Mouse (Mus musculus) hindbrain, embryonic 10.5 days (tissue): ENCODE results near the gene Sipa1l1. TPM values are rescaled to one million over a fixed set of nuclear protein-coding genes. Genes with fewer than 3 reads are reported as not detected.
"Not testable (repeated sequence)": the region's sequence is repeated elsewhere in the genome, so short reads cannot be mapped to it uniquely, and the experiment has no call there.

Experiments
- DNase-seq: peaks from one replicate; pipeline ENCODE4 v3.0.0-alpha.2; 2017; ENCODE audit warnings: low spot score
- H3K27ac ChIP-seq: fragments of 300-500 bp; sonication (generic); 2 replicates; pipeline ENCODE4 v1.5.1; 2016; ENCODE audit warnings: mild to moderate bottlenecking, moderate library complexity
- H3K27me3 ChIP-seq: fragments of 300-500 bp; sonication (generic); 2 replicates; pipeline ENCODE4 v1.6.1; 2016; ENCODE audit warnings: mild to moderate bottlenecking; ENCODE audit not compliant: poor library complexity, insufficient read depth, severe bottlenecking
- H3K36me3 ChIP-seq: fragments of 300-500 bp; sonication (generic); 2 replicates; pipeline ENCODE4 v1.6.1; 2016; ENCODE audit warnings: mild to moderate bottlenecking, moderate library complexity
- H3K4me1 ChIP-seq: fragments of 300-500 bp; sonication (generic); replicated peaks from 2 replicates; pipeline ENCODE4 v1.6.1; 2016; ENCODE audit warnings: mild to moderate bottlenecking
- H3K4me3 ChIP-seq: fragments of 300-500 bp; sonication (generic); 2 replicates; pipeline ENCODE4 v1.5.1; 2016; ENCODE audit warnings: mild to moderate bottlenecking, moderate library complexity
- H3K9me3 ChIP-seq: fragments of 300-500 bp; sonication (generic); 2 replicates; pipeline ENCODE4 v1.6.1; 2016; ENCODE audit warnings: mild to moderate bottlenecking, moderate library complexity
- WGBS: fragments of 180-500 bp; shearing (Covaris S2); methylation state at CpG from one replicate; pipeline ENCODE4 v1.1.7; 2016; 5-methylcytosine and 5-hydroxymethylcytosine counted together
- polyA plus RNA-seq: library from polyadenylated mRNA; unstranded; fragments of >200 nt; fragmentation: Nextera tagmentation; extraction: Ambion mirVana; gene quantifications from 2 replicates; pipeline ENCODE4 v1.2.1, GENCODE M21; 2016

Gene Sipa1l1
- polyA plus RNA-seq, 1 experiment from 2014 or later, result 26.0 TPM

DNA sequence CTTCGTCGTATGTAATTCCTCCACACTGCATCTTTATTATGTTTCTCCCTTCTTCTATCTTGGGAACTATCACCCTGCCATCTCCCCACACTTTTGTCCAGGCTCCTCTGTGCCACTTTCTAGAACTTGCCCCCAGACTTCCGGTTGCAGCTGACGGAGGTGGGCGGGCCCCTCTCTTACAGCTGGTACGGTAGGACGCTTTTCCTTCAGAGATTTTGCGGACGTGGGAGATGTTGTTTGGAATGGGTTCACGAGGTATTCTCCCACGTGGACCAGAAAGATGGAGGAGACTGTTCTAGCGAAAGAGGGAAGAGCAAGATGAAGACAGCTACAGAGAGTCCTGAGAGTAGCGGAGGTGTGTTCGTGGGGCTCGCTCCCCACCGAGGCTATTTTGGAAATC, 10.6 kb upstream of the Sipa1l1 start:
- H3K4me3 ChIP-seq, result no peak overlapping the region
- no peaks in the 10 kb centered on the region for H3K36me3 ChIP-seq
- H3K9me3 ChIP-seq, result no peaks in the 10 kb centered on the region
- no peaks in the 10 kb centered on the region for H3K27me3 ChIP-seq
- DNase-seq, result no peak
- WGBS, result 96% methylated on average over 16 of the region's 16 CpGs
- no peak overlapping the region for H3K27ac ChIP-seq
- H3K4me1 ChIP-seq, result 0 out of 2 replicates have a peak, but pooled peaks cover 3% of the 10 kb centered on the region

DNA sequence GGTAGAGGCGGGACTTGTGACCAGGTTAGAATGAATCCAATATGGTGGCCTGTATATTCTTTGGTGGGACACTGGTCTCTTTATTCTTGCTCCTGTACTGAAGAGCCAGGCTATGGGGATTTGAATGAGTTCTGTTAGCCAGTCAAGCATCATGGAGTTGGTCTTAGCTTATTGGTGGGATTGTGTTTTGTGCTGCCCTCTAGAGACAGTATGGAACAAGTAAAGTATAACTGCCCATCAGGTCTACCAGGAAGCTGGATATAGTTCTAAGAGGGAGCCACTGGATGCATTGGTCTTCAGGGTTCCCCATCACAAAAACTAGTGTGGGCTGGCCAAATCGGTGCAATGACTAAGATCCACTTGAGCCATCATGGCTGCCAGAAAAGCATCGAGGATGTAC, 9.7 kb upstream of the Sipa1l1 start:
- Histone ChIP-seq H3K27me3 (no peaks in the 10 kb centered on the region), H3K4me1 (0 out of 2 replicates have a peak, but pooled peaks cover 3% of the 10 kb centered on the region), H3K4me3 (no peak overlapping the region), H3K27ac (no peak overlapping the region), H3K9me3 (no peaks in the 10 kb centered on the region), H3K36me3 (no peaks in the 10 kb centered on the region)
- no peak for DNase-seq
- WGBS, result 94% methylated on average over 3 of the region's 3 CpGs

DNA sequence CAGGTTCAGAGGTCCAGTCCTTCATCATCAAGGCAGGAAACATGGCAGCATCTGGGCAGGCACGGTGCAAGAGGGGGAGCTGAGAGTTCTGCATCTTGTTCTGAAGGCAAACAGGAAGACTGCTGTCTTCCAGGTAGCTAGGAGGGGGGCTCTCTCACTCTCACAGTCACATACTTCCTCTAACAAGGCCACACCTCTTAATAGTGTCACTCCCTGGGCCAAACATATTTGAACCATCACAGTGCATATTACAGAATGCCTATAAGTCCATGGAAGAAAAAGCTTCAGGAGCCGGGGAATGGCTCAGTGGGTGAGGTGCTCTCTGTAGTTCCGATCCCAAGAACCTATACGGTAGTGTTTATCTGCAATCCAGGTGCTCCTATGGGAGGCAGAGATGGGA, 3.5 kb upstream of the Sipa1l1 start:
- H3K4me3 ChIP-seq, result no peak overlapping the region
- no peaks in the 10 kb centered on the region for H3K27me3 ChIP-seq
- 85% methylated on average over 4 of the region's 4 CpGs for WGBS
- no peaks in the 10 kb centered on the region for H3K9me3 ChIP-seq
- no peak for DNase-seq
- no peaks in the 10 kb centered on the region for H3K36me3 ChIP-seq
- H3K27ac ChIP-seq, result peak overlapping the region; percentile 36
- peaks cover 31% of the 10 kb centered on the region for H3K4me1 ChIP-seq

DNA sequence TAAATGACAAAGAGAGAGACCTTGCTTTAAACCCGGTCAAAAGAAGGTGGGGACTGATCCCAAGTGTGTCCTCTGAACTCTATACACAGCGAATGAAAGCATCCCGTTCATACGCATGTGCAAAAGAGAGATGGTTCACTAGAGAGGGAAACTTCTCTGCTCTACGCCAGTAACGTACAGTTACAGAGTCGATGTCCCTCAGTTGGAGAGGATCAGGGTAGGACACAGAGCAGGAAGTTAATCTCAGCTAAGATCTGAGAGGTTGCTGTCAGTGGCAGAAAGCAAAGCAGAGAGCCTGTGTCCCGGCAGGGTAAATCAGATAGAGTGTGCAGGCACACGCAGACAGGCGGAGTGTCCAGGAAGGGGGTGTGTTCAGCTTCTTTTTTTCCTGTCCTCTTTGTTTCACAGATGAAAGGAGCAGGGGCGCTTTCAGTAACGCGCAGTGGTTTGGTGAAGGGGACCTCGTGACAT, 3.0 kb upstream of the Sipa1l1 start:
- Histone ChIP-seq H3K36me3 (no peaks in the 10 kb centered on the region), H3K9me3 (no peaks in the 10 kb centered on the region), H3K27ac (peak overlapping the region; percentile 36), H3K27me3 (no peaks in the 10 kb centered on the region), H3K4me1 (peaks cover 32% of the 10 kb centered on the region), H3K4me3 (peak overlapping the region; percentile 14; the same call in 1 of the 2 replicates)
- DNase-seq, result peak; percentile 30
- WGBS, result 40% methylated on average over 14 of the region's 14 CpGs

DNA sequence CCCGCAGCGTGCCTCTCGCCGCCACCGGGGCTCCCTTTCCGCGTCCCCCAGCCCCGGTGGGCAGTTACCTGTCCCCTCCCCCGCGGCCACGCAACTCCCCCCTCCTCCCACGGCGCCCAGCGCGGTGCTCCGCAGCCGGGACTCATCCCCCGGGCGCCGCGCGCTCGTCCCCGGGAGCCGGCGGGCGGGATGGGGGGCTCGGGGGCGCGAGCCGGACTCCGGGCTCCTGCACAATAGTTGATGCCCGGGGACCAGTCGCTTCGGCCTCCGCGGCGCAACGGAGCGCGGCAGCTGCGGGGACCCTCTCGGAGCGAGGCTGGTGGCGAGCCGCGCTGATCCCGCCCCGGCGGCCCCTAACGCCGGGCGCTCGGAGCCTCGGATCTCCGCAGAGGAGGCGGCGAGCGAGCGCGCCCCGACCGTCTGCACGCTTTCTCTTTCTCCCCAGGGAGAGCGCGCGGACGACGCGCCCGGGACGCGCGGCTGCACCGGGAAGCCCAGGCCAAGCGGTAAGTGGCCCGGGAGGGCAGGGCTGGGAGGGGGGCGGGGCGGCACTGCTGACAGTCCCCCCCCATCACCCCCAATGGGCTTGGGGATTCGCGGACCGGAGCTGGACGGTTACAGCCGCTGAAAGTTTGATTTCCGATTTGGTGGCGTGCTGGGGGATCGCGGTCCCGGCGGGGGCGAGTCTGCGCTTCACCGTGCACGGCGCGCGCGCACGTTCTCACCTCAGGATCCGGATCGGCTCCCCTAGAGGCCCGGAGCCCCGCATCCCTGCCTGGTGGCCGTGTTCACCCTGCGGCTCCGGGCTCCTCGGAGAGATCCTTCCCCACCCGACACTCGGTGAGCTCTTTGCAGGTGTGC, 681 bp downstream of the Sipa1l1 start:
- no peaks in the 10 kb centered on the region for H3K27me3 ChIP-seq
- H3K27ac ChIP-seq, result peak overlapping the region; percentile 100
- under 1% methylated on average over 108 of the region's 109 CpGs for WGBS
- H3K36me3 ChIP-seq, result no peaks in the 10 kb centered on the region
- peak; percentile 78 for DNase-seq
- no peaks in the 10 kb centered on the region for H3K9me3 ChIP-seq
- H3K4me3 ChIP-seq, result peak overlapping the region; percentile 96
- H3K4me1 ChIP-seq, result peaks cover 64% of the 10 kb centered on the region

DNA sequence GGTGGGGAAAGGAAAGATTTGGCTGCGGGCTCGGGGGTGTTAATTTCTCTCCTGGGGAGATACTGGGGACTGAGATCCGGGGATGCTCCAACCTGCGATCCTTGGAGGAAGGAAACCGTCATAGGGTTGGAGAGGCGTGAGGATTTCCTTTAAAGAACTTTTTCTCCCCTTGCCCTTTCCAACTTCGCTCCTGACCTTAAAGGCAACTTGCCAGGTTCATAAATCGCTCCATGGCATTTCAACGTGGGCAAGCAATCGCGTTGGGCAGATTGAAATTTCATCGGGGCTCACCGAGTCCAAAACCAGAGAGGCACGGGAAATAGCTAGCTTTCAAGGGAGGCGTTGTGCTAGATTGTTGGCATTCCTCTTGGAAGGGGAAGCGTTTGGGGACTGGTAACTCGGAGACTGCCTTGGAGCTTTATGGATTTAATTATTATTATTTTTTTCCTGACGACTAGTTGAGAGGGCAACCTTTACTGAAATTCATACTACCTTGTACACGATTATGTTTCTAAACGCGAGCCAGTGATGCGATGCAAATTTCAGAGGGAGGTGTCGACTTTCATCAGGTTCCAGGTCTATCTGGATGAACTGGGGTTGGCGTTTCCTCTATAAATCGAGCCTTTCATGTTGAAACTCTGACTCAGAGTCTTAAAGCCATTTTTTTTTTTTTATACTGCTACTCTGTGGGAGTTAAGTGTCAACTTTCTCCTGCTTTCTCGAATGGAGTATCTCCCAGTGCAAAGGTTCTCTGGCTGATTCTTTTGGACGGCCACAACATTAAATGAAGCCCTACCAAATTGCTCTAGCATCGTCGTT, 1.6 kb downstream of the Sipa1l1 start:
- Histone ChIP-seq H3K4me1 (peaks cover 62% of the 10 kb centered on the region), H3K27me3 (no peaks in the 10 kb centered on the region), H3K9me3 (no peaks in the 10 kb centered on the region), H3K4me3 (peak overlapping the region; percentile 96), H3K36me3 (peaks cover 1% of the 10 kb centered on the region; the same call in 1 of the 2 replicates), H3K27ac (peak overlapping the region; percentile 100)
- no peak for DNase-seq
- WGBS, result 3% methylated on average over 29 of the region's 29 CpGs

DNA sequence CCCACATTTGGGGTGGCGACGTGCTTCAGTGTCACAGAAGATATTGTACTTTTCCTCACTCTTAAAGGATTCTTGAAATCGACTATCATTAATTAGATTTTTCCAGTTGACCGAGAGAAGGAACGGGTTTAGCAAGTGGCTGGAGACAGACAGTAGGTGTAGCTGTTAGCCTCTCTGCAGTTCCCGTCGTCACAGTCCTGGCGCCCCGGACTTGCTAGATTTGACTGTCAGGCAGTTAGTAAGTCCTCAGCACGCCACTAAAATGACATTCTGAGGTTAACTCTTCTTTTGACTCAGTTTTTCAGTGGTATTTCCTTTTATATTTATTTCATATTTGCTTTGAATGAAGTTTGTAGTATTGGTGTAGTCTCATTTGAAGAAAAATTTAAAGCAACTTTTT, 2.5 kb downstream of the Sipa1l1 start:
- H3K4me3 ChIP-seq, result peak overlapping the region; percentile 96
- 31% methylated on average over 10 of the region's 10 CpGs for WGBS
- H3K36me3 ChIP-seq, result peaks cover 9% of the 10 kb centered on the region; the same call in 1 of the 2 replicates
- H3K27me3 ChIP-seq, result no peaks in the 10 kb centered on the region
- H3K27ac ChIP-seq, result no peak overlapping the region
- DNase-seq, result peak; percentile 30
- peaks cover 53% of the 10 kb centered on the region for H3K4me1 ChIP-seq
- H3K9me3 ChIP-seq, result no peaks in the 10 kb centered on the region

DNA sequence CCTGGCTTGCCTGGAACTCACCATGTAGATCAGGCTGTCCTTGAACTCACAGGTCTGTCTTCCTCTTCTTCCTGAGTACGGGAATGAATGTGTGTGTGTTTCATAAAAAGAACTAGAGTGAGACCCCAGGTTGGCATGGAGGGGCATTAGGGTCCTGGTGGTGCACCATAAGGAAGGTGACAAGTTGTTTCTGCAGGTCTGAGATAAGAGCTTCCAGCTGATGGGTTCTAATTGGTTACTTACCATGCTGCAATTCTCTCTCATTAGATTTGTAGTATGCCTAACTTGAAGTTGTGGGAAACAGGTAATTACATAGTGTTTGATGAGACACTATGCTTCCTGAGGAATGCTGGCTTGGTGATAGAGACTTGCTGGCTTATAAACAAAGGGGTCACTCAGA, 4.5 kb downstream of the Sipa1l1 start:
- Histone ChIP-seq H3K27ac (no peak overlapping the region), H3K36me3 (peaks cover 20% of the 10 kb centered on the region; the same call in 1 of the 2 replicates), H3K4me3 (no peak overlapping the region), H3K27me3 (no peaks in the 10 kb centered on the region), H3K9me3 (no peaks in the 10 kb centered on the region), H3K4me1 (peaks cover 46% of the 10 kb centered on the region)
- 71% methylated on average over 1 of the region's 1 CpGs for WGBS
- DNase-seq, result no peak

DNA sequence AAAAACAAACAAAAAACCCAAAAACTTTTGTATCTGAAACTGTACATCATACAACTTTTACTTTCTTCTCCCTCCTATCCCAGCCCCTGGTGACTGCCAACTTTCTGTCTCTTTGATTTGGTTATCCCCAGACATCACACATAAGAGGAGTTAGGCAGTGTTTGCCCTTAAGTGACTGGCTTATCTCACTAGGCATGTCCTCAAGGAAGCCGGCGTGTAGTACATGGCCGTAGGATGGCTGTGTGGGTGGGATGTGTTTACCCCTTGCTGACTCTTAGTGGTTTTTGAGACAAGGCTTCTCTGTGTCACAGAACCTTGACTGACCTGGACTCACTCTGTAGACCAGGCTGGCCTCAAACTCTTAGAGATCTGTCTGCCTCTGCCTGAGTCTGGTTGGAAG, 6.6 kb downstream of the Sipa1l1 start:
- 91% methylated on average over 3 of the region's 3 CpGs for WGBS
- no peak for DNase-seq
- peaks cover 32% of the 10 kb centered on the region; the same call in 1 of the 2 replicates for H3K36me3 ChIP-seq

DNA sequence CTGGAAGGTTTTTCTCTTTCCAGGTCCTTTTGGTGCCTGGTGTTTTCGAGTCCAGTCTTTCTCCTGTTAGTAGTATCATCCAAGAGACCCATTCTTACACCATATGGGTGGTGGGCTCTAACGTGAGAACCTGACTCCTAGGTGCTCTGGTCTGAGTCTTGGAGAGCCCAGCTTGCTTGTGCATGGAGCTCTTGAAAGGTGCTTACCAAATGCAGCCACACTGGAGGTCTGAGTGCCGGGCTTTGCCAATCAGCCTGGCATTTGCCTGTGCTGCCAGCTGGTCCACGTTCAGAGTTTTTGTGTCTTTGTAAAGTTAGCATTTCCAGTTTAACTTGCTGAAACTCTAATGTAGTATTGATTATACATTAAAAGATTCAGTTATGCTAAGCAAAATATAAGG, 9.5 kb downstream of the Sipa1l1 start:
- no peak overlapping the region for H3K4me3 ChIP-seq
- peaks cover 16% of the 10 kb centered on the region; the same call in 1 of the 2 replicates for H3K9me3 ChIP-seq
- no peak overlapping the region for H3K27ac ChIP-seq
- peaks cover 12% of the 10 kb centered on the region; the same call in 1 of the 2 replicates for H3K4me1 ChIP-seq
- DNase-seq, result no peak
- peaks cover 59% of the 10 kb centered on the region for H3K36me3 ChIP-seq
- no peaks in the 10 kb centered on the region for H3K27me3 ChIP-seq
- WGBS, result 91% methylated on average over 4 of the region's 4 CpGs

More for the DNA sequence above, 6.6 kb downstream of the Sipa1l1 start:
- Histone ChIP-seq H3K4me1 (peaks cover 37% of the 10 kb centered on the region), H3K27me3 (no peaks in the 10 kb centered on the region), H3K4me3 (no peak overlapping the region), H3K9me3 (no peaks in the 10 kb centered on the region), H3K27ac (no peak overlapping the region)

DNA sequence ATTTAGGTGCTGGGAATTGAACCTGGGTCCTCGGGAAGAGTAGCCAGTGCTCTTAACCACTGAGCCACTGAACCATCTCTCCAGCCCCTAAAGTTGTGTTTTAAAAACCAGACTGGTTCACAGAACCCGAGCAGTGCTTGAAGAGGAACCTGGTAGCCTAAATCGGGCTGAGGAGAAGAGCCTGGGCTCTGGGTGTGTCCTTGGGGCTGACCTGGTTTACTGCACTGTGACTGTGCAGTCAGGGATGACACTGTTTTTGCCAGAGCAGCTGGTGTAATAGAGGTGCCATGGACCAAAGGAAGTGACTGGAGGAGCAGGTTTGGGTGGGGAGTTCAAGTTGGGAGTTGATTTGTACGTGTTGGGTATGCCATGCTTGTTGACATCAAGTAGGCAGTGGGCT, 10.5 kb downstream of the Sipa1l1 start:
- Histone ChIP-seq H3K36me3 (peaks cover 60% of the 10 kb centered on the region), H3K4me1 (peaks cover 3% of the 10 kb centered on the region; the same call in 1 of the 2 replicates), H3K27me3 (no peaks in the 10 kb centered on the region), H3K9me3 (peaks cover 18% of the 10 kb centered on the region; the same call in 1 of the 2 replicates), H3K4me3 (no peak overlapping the region), H3K27ac (no peak overlapping the region)
- WGBS, result 94% methylated on average over 4 of the region's 4 CpGs
- no peak for DNase-seq

DNA sequence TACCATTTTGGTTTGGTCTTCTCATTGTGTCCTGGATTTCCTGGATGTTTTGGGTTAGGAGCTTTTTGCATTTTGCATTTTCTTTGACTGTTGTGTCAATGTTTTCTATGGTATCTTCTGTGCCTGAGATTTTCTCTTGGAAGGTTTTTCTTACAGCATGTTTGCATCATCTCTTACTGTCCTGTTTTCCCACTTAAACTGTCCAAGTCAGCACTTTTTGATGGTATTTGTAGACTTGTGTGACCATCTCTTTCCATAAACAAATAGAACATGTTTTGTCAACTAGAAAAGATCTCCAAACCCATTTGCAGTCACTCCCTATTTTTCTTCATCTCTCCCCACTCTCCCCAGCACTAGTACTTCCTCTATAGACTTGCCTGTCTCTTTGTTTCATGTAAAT, 17.0 kb downstream of the Sipa1l1 start:
- H3K27ac ChIP-seq, H3K4me3 ChIP-seq, H3K27me3 ChIP-seq, DNase-seq: not testable (repeated sequence)
- H3K4me1 ChIP-seq, result peaks cover 44% of the 10 kb centered on the region
- H3K9me3 ChIP-seq, result peaks cover 25% of the 10 kb centered on the region; the same call in 1 of the 2 replicates
- peaks cover 25% of the 10 kb centered on the region for H3K36me3 ChIP-seq
